Mouse (Mus musculus) small intestine, adult 2 months (tissue): ENCODE data around the gene Negr1.

Source experiments
- CTCF ChIP-seq: fragments of 200-500 bp; IDR thresholded peaks from 2 replicates; pipeline ENCODE4 v1.5.1; 2012; ENCODE audit warnings: low read depth, mild to moderate bottlenecking, control low read depth, inconsistent platforms, low read length, moderate library complexity, mixed read lengths; ENCODE audit not compliant: insufficient replicate concordance, insufficient read length; ENCODE audit errors: extremely low read depth
- POLR2A ChIP-seq: fragments of 200-500 bp; IDR thresholded peaks from 2 replicates; pipeline ENCODE4 v1.6.1; 2012; ENCODE audit warnings: low read depth, mild to moderate bottlenecking, control low read depth, inconsistent platforms, low read length, moderate library complexity

- TF ChIP-seq CTCF (no peak), POLR2A (no peak)
Measured at GRCm38 (mm10) chr3:156799228-156799627, 237.6 kb downstream of the Negr1 start.
